Mouse (Mus musculus) thymus, adult 18-20 months (tissue): ENCODE results near the gene Plpp6.
A peak's percentile ranks its signal among the peaks of the same experiment; 100 is the strongest.
"Not testable (repeated sequence)": the region's sequence is repeated elsewhere in the genome, so short reads cannot be mapped to it uniquely, and the experiment has no call there.

Source experiments
- DNase-seq, 2 experiments: peaks; one replicate each; pipeline ENCODE4 v3.0.0; 2022; ENCODE audit warnings: mixed read lengths in 2 of 2

The Plpp6 gene

DNA sequence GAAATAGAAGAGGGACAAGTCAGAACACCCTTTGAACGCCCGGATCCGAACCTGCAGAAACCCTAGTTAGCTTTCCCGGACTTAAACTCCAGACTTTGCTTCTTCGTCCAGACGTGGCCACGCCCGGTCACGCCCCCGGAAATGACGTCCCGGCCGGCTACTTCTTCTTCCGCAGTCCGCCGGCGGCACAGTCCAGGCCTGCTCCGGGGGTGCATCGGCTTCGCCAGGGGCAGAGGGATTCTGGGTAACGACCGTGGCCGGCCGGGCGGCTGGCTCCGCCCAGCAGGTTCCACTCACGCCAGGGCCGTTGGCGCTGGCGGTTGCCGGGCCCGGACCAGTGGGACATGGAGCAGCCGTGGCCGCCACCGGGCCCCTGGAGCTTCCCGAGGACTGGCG is 26.4 kb downstream of the Plpp6 start, which contains the start of gene Cdc37l1:
Gene Cdc37l1, plus strand, starts transcription at position 159 of the 396 bp plus-strand sequence.
- DNase-seq: peak; percentile 90 to 92

DNA sequence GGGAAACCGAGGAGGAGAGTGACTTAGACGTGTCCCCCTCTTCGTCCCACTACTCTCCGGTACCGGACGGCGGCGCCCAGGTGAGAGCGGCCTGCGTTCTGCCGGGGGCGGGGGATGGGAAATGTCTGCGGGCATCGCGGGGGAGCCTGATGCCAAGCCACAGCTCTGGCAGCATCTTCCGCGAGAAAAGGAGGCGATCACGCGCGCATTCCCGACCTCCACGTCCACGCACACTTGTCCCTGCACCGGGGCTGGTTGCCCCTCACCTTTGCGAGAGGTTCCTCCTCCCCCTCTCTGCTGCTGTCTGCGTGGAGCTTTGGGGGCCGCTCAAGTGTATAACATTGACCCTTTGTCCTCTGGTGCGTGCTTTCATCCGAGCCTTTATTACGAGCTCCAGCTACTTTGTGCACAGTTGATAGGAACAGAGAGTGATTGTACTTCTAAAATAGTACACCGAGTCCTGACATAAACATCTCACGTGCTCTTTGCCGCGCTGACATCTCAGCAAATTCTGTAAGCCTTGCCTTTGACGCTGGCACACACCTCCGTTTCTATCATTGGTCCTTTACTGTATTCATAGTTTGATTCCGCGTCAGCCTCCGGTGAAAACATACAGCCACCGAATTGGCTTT is 27.0 kb downstream of the Plpp6 start:
- no peak for DNase-seq

DNA sequence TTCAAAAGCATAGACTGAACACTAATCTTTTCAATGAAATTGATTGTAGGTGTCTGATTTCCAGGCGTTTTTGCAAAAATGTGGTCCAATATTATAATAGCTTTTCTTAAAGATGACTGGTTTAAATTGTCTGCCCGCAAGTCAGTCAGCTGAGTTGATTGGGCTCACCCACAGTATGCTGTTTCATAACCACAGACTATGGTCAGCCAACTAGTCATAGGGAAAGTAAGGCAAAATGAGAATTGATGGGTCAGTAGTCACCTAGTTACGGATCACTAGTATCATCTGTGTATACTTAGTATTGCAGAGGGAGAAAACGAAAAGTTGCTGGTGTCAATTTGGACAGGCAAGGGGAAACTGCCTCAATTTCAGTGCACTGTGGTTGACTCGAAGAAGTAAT is 27.6 kb downstream of the Plpp6 start:
- no peak for DNase-seq

DNA sequence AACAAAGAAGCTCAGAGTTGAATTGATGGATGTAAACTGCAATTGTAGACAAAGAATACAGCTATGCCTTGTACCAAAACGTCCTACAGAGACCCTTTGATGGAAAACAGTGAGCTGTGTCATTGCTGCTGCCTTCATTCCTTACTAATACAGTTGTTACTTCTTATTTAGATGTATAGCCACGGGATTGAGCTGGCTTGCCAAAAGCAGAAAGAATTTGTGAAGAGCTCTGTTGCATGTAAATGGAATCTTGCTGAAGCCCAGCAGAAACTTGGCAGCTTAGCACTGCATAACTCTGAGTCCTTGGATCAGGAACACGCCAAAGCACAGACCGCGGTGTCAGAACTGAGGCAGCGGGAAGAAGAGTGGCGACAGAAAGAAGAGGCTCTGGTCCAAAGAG is 31.1 kb downstream of the Plpp6 start:
- DNase-seq: no peak

DNA sequence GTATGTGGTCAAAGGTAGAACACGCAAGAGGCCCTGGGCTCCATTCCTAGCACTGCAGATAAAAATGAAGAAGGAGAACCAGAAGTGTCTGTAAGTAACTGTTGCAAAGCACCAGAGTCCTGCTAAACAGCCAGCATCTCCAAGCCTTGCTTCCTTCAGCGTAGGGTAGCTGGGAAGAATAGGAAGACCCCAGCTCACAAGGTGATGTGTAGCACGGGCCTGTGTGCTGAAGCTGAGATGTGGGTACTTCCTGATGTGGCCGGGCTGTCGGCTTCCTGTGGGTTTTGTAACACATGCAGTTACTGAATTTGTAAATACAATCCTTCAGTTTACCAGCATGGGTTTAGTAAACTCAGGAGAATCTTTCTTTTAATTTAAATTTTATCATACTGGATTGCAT is 31.6 kb downstream of the Plpp6 start:
- no peak for DNase-seq

DNA sequence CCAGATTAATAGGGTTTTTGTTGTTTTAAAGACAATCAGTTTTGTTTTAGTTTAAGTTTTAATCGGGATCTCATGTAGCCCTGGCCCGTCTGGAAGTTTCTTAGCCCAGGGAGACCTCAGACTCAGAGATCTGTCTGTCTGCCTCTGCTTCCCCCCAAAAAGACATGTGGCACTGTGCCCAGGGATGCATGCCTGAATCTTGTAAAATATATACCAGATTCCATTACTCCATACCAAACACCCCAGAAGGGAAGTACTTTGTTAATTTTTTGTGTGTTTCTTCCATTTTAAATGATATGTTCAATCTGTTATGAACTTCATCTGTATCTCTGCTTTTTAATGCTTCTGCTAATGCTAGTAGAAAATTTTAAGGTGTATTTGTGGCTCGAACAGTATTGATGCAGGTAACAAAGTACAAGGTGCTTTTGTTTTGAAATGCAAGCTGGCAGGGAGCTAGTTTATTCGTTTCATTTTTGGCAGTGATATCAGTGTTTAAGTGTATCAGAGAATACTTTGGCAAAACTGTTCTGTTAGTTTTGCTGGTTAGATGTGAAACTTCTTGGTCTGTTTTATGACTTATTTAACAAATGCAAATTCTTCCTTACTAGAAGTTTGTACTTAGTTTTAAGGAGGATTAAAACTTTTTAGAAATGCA is 34.4 kb downstream of the Plpp6 start:
- no peak for DNase-seq

DNA sequence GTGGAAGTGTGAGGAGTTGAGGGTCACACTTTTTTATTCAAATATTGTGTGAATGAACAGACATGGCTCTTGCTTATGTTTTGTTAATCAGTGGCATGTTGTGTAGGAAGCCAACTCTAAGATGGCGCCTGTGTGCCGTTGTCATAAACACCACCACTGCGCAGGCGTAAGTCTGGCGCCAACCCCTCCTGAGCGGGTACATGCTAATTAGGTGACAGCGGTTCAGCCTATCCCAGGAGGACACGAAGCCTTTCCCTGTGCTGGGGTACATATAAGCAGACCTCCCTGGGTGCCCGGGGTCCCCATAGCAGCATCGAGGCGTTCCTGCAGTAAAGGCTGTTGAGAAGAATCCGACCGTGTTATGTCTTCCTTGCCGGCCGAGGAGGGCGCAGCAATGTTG is 36.6 kb downstream of the Plpp6 start:
- DNase-seq: not testable (repeated sequence)

DNA sequence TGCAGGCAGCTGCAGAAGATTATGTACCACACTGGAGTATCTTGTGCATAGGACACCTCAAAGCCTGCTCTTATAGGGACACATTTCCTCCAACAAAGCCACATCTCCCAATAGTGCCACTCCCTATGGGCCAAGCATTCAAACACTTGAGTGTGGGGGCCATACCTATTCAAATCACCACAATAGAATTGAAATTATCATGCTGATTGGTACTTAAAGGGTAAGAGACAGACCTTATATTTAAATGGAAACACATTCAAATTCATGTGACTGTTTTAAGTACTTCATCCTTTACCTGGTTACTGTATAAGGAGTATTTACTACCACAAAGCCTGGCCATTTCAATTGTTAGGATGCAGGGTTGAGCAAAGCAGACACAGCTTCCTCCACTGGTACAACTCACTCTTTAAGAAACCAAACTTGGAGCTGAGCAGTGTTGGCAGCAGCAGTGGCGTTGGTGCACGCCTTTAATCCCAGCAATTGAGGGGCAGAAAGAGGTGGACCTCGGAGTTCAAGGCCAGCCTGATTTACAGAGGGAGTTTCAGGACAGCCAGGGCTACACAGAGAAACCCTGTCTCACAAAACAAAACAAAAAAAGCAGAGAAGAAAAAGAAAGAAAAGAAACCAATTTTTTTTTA is 44.4 kb downstream of the Plpp6 start:
- no peak for DNase-seq

DNA sequence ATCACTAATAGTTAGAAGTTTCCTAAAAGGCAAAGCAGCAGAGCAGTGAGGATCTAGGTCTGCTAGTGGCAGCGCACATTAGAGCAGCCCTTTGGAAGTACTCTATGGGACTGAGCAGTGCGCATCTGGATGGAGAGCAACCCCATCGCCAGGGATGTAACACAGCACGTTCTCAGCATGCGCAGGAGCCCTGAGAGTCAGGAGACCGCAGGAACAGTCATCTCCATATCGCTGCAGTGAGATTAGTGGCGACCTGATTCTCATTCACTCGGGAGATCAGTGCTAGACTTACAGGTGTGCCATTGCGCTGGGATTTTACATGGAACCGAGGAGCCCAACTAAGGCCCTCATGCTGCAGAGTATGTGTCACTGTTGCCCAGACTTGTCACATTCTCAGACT is 45.3 kb downstream of the Plpp6 start:
- DNase-seq: no peak

DNA sequence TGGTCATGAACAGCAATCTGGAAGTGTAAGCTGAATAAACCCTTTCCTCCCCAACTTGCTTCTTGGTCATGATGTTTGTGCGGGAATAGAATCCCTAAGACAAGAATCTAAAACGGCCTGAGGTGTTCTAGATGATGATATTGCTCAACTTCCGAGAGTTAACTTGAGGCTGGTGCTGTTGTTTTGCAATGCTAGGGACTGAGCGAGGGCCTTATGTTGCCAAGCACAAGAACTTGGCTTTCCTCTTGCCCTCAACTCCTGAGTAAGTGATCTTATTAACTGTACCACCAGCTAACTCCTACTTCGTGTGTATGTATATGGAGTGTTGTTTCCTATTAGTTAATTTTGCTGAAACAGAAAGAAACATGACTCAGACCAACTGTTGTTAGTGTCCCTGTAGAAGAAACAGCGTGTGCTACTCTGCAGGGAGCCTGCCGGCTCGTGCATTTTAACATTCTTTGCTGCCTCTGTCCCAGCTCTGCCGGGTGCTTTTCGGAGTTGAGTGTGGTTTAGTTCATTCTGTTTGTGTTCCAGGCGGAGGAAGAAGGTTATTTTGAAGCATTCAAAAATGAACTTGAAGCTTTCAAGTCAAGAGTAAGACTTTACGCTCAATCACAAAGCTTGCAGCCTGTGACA is 47.7 kb downstream of the Plpp6 start:
- no peak for DNase-seq

DNA sequence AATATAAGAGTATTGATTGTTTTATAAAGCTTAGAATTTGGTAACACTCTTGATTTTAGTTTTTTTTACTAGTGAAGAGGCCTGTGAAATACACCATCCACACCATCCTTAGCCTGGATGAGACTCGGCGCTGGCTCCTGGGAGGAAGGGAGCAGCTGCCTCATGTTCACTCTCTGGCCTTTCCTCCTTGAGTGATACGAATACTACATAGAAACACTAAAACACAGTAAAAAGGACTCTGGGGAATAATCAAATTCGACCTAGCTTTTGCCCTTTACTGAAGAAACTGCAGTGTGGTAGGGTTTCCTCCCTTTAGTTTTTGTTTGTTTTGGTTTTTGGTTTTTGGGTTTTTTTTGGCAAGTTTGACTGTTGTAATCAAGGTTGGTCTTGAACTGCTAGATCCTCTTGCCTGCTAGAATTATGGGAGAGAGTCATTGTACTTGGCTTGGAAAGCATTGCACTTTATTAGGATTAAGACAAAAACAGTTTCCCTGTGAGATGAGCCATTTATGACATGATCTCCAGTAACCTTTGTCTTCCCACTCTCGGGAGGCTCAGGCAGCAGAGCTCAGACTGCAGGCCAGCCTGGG is 50.8 kb downstream of the Plpp6 start:
- DNase-seq: no peak

DNA sequence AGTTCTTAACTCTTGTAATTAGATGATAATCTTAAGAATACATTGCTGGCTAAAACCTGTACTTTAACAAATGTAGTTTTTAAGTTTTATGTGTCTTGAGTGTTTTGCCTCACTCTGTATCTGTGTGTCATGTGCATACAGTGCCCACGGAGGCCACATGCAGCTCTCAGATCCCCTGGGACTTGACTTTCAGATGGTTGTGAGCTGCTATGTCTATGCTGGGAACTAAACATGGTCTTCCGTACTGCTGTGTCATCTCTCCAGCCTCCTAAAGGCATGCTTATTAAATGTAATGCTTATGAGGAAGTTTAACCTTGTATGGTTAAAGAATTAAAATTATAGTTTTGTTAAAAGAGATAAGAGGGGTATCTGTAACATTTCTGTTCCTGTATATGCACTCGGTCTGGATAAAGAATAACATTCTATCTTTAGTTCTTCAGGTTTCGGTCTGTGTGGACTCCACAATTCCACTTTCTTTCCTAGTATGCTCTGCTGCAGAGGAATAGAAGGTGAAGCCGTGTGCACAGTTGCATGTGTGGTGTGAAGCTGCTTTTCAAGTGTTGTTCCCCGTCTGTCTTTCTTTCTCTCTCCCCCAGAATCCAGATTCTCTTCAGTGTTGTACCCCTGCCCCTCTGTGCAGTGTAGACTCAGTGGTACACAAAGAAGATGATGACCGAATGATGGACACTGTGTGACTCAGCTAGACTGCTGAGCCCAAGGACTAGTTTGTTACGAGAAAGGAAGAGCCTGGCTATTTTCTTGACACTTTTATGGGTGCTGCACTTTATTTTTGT is 51.9 kb downstream of the Plpp6 start:
- DNase-seq: no peak

DNA sequence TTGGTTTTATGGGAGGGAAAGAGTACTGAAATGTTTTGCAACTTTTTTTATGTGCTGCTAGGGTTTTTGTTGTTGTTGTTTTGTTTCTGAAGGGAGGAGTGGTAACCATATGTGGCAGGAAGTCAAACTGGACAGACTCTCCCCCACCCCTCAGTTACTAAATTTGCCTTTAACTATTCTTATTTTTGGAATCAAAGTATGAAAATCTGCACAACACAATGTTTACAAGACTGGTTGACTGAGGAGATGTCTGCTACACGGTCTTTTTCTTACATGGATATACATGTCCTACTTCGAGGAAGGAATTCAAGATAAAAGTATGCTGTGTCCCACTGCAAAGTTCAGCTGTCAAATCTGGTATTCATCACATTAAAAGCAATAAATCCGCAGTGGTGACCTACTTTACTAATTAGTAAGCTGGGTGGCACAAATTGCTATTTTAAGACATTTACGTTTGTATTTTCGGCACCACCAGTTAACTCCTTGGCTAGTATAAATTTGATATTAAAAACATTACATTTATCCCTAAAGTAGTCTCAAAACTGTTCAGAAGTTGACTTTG is 52.5 kb downstream of the Plpp6 start:
- DNase-seq: no peak
